26 mouse cellular contexts compared by ENCODE assay signal in the genomic region with DNA sequence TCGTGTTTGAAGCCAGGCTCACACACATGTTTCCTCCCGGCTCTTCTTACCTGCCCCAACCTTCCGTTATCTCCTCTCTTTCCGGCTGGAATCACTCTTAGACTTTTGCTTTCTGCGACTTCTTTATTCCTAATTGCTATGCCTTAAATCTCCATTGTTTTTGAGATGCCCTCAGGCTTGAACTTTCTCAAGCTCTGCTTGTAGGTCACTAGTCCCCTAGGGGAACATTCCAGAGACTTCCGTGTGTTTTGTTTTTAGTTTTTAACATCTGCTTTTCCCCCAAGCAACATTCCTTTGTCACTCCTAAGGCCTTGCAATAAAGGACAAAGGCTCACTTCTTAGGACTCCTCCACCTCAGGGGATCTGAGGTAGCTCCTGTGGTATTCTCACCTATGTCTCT. TPM values are rescaled to one million over a fixed set of nuclear protein-coding genes. Genes with fewer than 3 reads are reported as not detected.
"Had no signal": no experiment of that assay in that cellular context is flagged by ENCODE, and none has a peak within 500 bp of the region (broad histone marks: within the 10 kb centered on the region; RNA-seq: fewer than 3 reads in every experiment).

No protein-coding gene starts in this region.

- H3K9ac ChIP-seq: liver, embryonic 15.5 days; liver, postnatal 0 days; lung, embryonic 15.5 days; midbrain, embryonic 12.5 days; neural tube, embryonic 12.5 days had no signal

- H3K27ac ChIP-seq: liver, embryonic 15.5 days; lung, embryonic 15.5 days; macrophage; midbrain, embryonic 12.5 days; neural tube, embryonic 12.5 days had no signal

- H3K27me3 ChIP-seq: lung, embryonic 15.5 days; midbrain, embryonic 12.5 days; neural tube, embryonic 12.5 days had no signal

- H3K4me3 ChIP-seq: liver, embryonic 15.5 days; lung, embryonic 15.5 days; megakaryocyte, embryonic 14.5 days; midbrain, embryonic 12.5 days; neural tube, embryonic 12.5 days had no signal

- ATAC-seq: liver, postnatal 0 days; lung, postnatal 0 days had no signal

- H3K4me1 ChIP-seq: liver, embryonic 15.5 days; lung, embryonic 15.5 days; megakaryocyte, embryonic 14.5 days; midbrain, embryonic 12.5 days; neural tube, embryonic 12.5 days had no signal

- H3K9me3 ChIP-seq: liver, embryonic 15.5 days; lung, embryonic 15.5 days; midbrain, embryonic 12.5 days had no signal

- H3K36me3 ChIP-seq: liver, embryonic 15.5 days; lung, embryonic 15.5 days; midbrain, embryonic 12.5 days; neural tube, embryonic 12.5 days had no signal

- DNase-seq: liver, postnatal 0 days; lung, adult 2 months; lung, postnatal 14 days; lung, postnatal 36 days; midbrain, embryonic 14.5 days; retina, postnatal 1 day; right cerebral cortex, adult 18-20 months; right cerebral cortex, postnatal 25 days; right cerebral cortex, postnatal 4 days; spleen, adult 18-20 months; thymus, adult 18-20 months; thymus, postnatal 14 days; thymus, postnatal 36 days had no signal

- H3K4me2 ChIP-seq: liver, embryonic 15.5 days; lung, embryonic 15.5 days; midbrain, embryonic 12.5 days; neural tube, embryonic 12.5 days had no signal

RNA-seq across cellular contexts. Expression of a gene that starts 13.4 kb away (rescaled TPM):
- polyA plus RNA-seq: liver, embryonic 15.5 days; liver, postnatal 0 days; lung, adult 2 months; lung, embryonic 15.5 days; lung, postnatal 0 days; macrophage; midbrain, embryonic 12.5 days; midbrain, embryonic 14.5 days; midbrain, postnatal 0 days; neural tube, embryonic 12.5 days; neural tube, embryonic 14.5 days; small intestine, adult 2 months; stomach, embryonic 14.5 days; stomach, embryonic 16.5 days; thymus, postnatal 0 days had no signal

RNA-seq across cellular contexts. Expression of a gene that starts 16.6 kb away (rescaled TPM):
- polyA plus RNA-seq: liver, embryonic 15.5 days; liver, postnatal 0 days; macrophage had no signal
